Mouse (Mus musculus) layer of hippocampus, adult 8-10 months (tissue): ENCODE results near the gene Golt1a. TPM values are rescaled to one million over a fixed set of nuclear protein-coding genes. Genes with fewer than 3 reads are reported as not detected.
"Not testable (repeated sequence)": the region's sequence is repeated elsewhere in the genome, so short reads cannot be mapped to it uniquely, and the experiment has no call there.

ENCODE experiments used
- DNase-seq, 2 experiments: peaks; one replicate each; pipeline ENCODE4 v3.0.0; 2022; ENCODE audit warnings: low spot score in 2 of 2
- total RNA-seq, 4 experiments: library from RNA; stranded (reverse); gene quantifications; 2 replicates each; pipeline ENCODE4 v1.2.4; 2022

Gene Golt1a
- total RNA-seq, 4 experiments from 2014 or later, result not detected

DNA sequence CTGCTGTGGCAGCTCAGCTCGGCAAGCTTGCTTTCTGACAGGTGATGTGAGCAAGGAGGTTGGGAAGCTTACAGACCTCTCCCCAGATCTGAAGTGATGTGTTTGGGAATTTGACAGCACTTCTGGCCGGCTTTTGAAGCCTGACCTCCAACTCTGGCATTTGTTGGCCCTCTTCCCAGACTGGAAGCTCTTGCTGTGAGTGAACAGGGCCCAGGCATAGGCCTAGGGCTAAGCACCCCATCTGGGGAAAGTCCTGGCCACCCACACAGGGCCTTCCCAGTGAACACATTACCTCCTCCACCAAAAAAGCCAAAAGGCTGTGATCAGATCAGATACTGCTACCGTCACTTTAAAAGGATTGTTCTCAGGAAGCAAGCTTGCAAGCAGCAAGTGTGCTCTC, 7.1 kb upstream of the Golt1a start:
- no peak for DNase-seq

DNA sequence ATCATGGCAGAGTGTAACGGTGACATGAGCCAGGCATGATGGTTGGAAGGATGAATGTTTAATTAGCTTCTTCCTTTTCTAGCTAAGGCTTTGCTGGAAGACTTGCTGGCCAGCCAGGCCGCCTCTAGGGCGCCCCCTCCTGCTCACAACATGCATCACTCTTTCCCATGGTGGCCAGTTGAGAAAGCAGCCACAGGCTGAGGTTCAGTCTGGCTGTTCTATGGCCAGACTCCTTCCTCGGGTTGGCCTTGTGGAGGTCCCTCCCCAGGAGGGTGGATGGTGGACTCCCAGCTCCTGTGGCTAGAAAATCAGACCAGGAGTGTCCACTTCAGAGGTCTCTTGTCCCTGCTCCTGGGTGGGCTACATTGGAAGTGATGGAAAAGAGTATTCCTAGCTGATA, 2.8 kb upstream of the Golt1a start:
- peak; percentile 40 to 78 for DNase-seq

DNA sequence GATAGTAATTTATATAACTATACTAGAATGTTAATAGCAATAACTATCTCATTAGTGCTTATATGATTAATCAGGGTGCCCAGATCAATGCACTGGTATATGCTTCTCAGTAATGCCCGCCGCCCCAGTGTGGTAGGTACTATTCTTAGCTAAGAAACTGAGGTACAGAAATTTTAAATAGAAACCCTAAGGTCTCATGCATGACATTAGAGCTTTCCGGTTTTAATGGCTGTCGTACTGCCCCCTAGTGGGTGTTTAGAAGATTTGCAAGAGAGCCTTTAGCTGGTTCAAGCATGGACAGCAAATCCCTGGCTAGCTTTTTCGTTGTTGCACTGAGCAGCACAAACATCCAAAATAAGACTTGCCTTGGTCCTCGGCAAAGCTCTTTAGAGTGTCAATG, 2.3 kb upstream of the Golt1a start:
- DNase-seq, result peak in 1 of 2 experiments; percentile 42

DNA sequence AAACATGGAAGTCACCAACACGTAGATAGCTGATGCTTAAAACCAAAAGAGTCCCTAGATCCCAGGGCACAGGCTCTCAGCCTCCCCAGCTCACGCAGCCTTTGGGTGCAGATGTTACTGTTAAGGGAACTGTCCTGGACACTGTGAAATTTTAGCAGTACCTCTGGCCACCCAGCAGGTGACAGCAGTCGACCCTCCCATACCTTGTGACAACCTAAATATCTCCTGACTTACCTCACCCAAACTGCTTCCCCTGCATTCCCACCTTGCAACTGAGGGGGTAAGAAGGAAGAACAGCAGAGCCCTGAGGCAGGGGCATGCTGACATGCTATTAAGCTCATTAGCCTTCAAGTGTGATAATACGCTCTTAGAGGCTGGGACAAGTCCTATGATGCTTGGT, 1.6 kb downstream of the Golt1a start:
- DNase-seq, result no peak

DNA sequence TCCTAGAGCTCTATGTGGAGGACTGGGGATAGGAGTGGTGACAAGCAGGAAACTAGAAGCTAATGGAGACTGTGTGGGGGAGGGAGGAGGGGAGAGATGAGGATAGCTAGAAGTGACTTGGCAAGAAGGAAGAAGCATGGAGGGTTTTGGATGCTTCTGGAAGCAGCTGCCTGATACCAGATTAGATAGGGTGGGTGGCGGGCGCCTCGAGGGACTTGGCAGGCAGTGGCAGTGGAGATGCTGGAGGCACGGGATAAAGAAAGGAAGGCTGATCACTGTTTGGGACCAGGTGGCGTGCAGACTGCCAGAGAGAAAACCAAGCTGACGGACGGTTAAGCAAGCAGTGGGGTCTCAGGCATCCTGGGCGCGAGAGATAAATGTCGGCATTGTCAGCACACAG, 2.3 kb downstream of the Golt1a start:
- DNase-seq, result peak; percentile 66 to 75

DNA sequence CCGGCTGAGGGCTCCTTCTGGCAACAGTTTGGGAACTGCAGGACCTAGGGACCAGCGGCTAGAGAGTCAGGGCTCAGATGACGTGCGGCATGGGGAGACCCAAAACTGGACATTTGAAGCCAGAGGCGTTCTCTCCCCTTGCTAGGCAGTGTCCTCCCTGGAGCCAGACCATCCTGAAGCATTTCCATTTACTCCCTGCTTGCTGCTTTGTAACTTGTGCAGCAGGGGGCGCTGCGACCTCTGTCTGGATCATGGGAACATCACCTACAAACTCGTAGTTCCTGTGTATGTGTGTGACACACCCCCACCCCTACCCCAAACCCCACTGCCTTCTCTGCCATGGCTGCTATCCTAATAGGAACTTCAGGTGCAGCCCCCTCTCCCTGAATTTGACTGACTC, 4.8 kb downstream of the Golt1a start:
- peak; percentile 39 to 46 for DNase-seq

DNA sequence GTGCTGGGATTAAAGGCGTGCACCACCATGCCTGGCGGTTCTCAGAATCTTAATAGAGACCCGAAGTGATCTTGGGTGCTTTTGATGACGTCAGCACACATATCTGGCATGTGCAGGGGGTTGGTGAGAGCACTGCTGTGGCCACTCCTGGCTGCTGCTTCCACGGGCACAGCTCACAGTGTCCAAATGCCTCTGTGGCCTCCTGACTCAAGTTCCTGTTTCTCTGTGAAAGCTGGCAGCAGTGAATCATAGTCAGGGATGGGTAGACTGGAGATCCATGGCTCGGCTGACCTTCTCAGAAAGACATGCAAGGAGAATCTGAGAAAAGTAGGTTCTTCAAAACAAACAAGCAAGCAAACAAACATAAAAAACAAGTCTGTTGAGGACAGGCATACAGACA, 6.2 kb downstream of the Golt1a start:
- DNase-seq, result no peak

DNA sequence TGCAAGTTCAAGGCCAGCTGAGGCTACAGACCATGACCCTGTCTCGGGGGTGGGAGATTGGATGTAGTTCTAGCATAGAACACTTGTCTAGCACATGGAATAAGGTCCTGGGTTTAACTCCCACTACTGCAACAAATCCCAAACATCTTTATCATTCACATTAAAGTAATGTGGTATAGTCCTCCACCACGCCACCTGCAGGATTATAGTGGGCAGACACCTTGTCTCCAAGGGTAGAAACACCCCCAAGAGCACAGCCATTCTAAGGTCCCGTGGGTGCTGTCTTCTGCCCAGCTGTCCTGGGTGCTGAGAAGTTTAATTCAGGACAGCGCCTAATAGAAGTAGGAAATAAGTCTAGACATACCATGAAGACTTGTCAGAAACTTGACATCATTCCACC, 7.0 kb downstream of the Golt1a start:
- DNase-seq, result no peak

DNA sequence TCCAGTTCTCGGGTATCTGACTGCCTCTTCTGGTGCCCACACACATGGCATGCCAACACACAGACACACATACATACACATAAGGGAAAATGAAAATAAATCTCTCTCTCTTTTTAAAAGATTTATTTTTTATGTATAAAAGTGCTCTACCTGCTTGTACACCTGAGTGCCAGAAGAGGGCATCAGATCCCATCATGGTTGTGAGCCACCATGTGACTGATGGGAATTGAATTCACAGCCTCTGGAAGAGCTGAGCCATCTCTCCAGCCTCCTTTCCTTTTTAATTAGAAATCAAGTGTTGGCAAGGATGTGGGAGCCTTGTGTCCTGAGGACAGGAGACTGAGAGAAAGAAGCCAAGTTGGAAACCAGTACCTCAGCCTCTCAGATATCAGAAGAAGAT, 7.5 kb downstream of the Golt1a start:
- no peak for DNase-seq

DNA sequence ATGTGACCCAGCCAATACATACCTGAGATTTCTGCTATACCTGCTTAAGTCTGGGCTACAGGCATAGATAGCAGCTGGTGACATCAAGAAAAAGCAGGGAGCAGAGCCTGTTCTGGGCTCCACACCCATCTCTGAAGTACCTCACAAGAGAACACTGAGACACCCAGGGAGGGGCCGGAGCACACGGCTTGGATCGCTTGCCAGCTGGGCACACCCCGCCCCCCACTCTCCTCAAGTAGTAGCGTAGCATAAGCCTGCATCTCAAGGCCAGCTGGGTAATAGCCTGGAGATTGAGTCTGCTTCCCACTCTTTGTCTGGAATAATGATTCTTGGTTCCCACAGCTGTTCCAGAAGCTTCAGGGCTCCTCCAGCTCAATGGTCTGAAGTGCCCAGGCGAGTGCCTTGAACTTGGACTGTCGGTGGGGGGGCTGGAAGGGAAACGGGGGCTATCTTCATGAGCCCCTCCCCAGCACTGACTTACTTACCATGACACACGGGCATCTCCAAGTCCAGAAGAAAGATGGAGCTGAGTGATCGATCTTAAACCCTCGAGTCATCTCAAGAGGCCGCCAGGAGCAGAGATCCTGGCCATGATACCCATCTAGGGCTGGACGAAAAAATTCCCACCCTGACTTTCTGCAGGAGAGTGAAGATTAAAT, 11.8 kb downstream of the Golt1a start, which contains the start of gene Kiss1:
Kiss1 (plus strand) TSS at position 609 of the 659 bp plus-strand sequence.
- peak; percentile 41 for DNase-seq

DNA sequence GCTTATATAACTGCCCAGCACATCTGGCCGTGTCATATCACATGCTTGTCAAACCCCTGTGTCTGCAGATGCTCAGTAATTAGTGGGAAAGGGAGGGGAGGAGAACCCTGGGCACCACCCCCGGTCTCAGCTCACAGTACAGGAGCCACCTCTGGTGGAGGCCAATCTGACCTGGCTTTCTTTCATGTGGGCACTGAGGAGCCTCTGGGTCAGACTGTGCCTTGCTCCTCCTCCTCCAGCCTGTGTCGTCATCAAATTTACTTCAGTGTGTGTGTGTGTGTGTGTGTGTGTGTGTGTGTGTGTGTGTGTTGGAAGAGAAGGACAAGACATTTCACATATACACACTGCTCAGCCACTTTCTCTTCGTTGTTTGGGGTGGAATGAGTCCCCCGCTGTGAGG, 13.7 kb downstream of the Golt1a start:
- DNase-seq, result no peak

DNA sequence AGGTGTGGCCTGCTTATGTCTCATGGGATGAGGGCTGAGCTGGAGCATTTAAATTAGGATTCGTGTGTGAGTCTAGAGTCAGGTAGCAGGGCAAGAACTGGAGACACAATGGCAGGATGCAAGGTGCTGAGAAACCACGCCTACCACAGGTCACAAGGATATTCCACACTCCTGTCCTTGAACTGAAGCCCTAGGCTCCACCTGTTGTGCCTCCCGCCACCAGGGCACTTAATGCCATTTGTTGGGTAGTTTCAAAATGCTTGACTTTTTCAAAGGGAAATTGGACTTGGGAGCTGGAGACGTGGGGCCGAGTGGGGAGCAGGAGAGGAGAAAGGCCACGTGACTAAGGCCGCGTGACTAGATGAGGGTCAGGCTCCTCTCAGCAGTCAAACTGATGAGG, 16.4 kb downstream of the Golt1a start:
- DNase-seq, result no peak

DNA sequence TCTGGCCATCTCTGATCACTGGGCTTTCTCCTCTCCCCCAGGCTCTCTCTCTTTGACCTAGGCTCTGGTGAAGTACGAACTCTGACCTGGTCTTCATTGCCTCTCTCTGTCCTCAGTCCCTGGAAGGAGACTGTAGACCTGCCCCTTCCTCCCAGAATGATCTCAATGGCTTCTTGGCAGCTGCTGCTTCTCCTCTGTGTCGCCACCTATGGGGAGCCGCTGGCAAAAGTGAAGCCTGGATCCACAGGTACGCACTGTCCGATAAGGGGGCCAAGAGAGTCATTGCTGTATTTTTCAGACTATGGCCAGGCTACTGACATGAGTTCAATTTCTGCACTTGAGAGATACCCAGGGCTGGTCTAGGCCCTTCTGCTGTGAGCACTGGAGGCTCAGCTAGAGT, 17.5 kb downstream of the Golt1a start:
- no peak for DNase-seq

DNA sequence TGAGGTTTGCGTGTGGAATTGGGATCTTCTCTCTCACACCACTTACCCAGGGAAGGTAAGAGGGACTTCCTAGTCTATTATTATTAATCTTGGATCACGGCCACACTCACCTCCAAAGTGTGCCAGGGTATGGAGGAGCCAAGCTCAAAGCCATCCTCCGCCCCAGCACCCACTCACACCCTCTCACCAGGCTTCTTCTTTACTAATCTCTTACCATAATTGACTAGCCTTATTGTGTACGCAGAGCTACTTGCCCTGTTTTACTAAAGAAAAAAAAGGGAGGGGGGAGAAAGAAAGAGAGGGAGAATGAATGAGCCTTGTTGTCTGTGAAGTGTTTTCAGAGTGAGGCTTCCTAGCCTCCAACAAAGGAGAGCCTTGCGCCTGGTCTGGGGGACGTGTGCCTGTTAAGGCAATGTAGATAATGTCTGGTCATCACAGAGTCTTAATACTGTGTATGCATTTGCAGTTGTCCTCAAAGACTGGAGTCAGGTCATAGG, 18.7 kb downstream of the Golt1a start:
- no peak for DNase-seq

DNA sequence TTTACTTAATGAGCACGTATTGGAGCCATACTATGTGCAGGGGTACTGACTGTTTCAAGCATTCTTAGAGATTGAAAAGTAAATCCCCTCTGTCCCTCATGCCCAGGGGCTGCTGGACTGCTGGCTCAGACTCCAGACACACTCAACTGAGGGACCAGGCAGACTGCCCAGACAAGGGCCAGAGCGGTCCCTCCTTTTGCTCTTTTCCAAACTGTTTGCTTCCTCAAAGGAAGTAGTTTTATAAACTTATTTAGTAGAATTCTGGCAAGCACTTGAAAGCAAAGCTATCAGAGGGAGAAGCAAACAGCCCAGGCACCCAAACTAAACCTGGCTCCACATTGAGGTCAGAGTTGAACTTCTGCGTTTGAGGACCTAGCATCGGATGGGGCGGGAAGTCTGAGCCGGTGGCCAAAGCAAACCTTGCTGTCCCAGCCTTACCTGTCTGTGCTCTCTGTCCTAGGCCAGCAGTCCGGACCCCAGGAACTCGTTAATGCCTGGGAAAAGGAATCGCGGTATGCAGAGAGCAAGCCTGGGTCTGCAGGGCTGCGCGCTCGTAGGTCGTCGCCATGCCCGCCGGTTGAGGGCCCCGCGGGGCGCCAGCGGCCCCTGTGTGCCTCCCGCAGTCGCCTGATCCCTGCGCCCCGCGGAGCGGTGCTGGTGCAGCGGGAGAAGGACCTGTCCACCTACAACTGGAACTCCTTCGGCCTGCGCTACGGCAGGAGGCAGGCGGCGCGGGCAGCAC, 19.5 kb downstream of the Golt1a start:
- DNase-seq, result no peak

DNA sequence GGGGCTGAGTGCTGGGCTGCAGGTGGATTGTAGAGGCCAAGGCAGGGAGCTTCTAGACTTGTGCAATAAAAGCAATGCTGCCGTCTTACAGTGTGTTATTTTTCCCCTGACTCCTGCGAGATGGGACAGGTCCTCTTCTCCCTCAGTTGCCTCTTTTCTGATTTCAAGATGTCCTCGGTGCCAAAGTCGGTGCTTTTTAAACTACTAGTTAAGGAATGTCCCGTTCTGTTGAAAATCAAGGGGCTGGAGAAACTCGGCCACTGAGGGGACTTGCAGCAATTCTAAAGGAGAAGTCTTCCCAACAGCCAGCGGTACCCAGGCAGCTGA, 20.0 kb downstream of the Golt1a start:
- DNase-seq, result no peak

DNA sequence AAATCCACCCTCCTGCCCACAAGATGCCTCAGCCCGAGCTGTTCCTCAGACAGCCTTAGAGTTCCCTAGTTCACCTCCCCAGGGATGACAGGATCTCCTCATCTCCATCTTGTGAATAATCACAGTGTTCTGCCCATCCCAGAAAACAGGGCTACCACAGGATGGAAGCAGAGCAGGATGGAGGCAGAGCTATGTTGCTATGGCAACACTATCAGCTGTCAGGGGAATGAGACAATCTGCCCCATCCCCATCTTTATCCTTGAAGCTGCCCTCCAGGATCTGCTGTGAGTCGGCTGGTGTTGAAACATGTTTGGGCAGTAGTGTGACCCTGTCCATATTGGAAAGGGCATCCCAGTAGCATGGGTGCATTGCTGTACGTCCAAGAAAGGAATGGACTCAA, 21.5 kb downstream of the Golt1a start:
- DNase-seq, result peak in 1 of 2 experiments; percentile 28

DNA sequence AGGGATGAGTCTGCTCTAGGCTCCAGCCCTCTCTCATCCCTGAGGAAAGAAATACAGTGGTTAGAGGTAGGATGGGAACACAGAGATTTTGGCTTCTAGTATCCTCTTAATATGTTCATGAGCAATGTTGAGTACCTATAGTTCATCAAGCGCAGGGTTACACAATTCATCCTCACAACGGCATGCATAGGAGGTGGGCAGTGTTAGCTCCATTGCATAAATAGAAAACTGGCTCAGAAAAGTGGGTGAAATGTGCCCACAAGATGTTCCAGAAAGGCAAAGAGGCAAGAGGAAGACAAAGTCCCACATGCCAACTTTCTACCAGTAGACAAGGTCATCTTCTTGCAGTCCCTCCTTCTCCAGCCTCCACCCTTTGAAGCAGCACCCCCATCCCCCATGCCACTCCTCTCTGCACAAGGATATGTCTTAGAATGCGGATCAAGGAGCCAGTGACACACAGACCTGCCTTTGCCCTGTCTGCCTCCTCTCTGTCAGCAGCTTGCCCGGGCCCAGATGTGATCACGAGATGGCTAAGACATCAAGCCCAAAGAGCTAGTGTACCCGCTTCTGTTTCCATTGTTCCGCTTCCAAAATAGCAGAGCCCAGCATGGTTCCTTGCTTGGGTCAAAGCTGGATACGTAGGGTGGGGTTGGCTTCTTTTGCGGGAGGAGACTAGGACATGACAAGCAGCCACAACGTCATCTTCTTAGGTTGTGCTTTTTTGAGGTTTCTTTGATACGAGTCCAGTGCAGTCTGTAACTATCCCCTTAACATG, 23.2 kb downstream of the Golt1a start:
- no peak for DNase-seq

DNA sequence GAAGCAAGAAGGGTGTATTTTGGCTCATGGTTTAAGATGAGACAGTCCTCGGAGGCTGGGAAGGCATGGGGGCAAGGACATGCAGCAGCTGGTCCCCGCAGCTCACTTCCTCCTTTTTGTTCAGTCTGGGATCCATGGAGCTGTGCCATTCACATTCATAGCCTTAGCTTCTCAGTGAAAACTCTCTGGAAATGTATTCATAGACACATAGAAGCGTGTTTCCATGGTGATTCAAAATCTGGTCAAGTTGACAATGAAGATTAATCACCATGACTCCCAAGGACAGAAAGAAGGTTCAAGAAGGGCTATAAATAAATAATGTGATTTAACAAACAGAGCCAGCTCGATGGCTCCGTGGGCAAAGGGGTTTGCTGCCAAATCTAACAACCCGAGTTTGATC, 24.3 kb downstream of the Golt1a start:
- DNase-seq, result no peak

DNA sequence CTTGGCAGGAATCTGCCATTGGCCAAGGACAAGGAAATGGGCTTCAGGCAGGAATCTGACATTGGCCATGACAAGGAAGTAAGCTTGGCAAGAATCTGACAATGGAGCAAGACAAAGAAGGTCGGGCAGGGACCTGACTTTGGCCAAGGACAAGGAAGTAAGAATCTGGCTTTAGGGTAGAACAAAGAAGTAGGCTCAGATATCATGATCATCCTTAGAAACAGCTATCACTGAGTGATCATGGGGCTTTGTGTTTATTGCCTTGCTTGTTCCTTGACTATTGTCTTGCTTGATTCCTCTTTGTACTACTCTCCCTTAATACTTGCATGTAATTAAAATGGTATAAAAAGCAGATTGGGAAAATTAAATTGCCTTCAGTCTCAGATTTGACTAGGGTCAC, 30.8 kb downstream of the Golt1a start:
- DNase-seq, result not testable (repeated sequence)

DNA sequence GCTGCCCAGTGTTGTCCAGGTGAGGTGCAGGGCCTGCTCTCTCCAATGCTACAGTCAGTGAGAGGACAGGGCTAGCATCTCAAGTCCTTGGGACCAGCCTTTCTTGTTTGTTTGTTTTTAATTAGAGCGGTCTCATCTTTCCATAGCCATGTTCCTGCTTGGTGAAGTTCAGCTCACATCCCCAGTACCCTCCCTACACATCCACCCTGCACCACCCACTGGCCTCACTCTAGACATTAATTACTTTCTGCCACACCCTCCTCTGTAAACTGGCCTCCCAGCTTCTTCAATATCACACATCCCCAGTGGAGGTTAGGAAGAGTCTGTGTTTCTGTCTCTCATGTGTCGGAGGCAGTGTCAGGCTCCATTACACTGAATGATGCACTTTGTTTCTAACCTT, 34.8 kb downstream of the Golt1a start:
- DNase-seq, result no peak

DNA sequence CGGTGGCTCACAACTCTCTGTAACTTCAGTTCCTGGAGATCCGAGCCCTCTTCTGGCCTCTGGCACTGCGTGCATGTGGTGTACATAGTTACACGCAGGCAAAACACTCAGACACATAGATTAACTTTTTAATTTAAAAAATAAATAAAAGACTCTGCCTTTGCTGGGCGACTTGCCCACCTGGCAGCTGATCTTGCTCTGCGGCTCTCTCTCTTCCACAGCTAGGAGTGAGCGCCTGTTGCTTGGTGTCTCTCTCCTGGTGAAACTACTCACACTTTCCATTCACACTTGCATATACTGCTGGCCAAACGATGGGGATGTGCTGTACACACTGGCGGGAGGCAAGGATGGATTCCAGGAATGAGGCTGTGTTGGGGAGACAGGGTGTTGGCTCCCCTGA, 36.9 kb downstream of the Golt1a start:
- no peak for DNase-seq
